ENCODE assay signal across 23 mouse cellular contexts in the genomic region with DNA sequence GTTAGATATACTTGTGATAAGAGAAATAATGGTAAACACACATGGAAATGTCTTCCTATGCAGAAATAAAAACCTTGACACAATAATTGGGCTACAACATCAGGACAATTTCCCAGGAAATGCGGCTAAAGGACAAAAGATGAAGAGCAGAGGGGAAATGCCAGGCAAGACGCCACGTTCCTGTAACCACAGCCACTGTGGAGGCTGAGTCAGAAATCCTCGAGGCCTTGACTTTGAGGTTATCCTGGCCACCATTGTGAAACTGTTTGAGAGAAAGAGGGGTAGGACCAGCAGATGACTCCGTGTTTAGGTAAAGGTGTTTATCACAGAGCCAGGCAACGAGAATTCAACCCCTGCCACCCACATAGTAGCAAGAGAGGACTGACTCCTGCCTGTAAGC. TPM values are rescaled to one million over a fixed set of nuclear protein-coding genes. Genes with fewer than 3 reads are reported as not detected.
DNase-seq lines count a peak whose midpoint lies in the region; ATAC-seq lines count a peak whose summit lies in the region.
"Had no signal": no experiment of that assay in that cellular context is flagged by ENCODE, and none has a peak within 500 bp of the region (broad histone marks: within the 10 kb centered on the region; RNA-seq: fewer than 3 reads in every experiment).

No protein-coding gene starts in this region.

- no peaks in the 10 kb centered on the region for H3K27me3 ChIP-seq in heart, embryonic 11.5 days (ENCODE audit: control insufficient read depth, insufficient read depth, low read length)
- H3K27me3 ChIP-seq in forebrain, embryonic 16.5 days (replicated peaks; ENCODE audit: control insufficient read depth, insufficient read depth, low read length), result no peaks in the 10 kb centered on the region
- H3K27me3 ChIP-seq: forebrain, embryonic 12.5 days; liver, embryonic 13.5 days; midbrain, embryonic 12.5 days; neural tube, embryonic 15.5 days had no signal

- 51% methylated on average over 6 of the region's 6 CpGs for WGBS in heart, embryonic 11.5 days (ENCODE audit: insufficient replicate concordance)
- 81% methylated on average over 6 of the region's 6 CpGs for WGBS in forebrain, embryonic 16.5 days

- no peak overlapping the region for H3K4me3 ChIP-seq in heart, embryonic 11.5 days (ENCODE audit: low read depth, low read length)
- H3K4me3 ChIP-seq in forebrain, embryonic 16.5 days (replicated peaks; ENCODE audit: low read length), result no peak overlapping the region
- H3K4me3 ChIP-seq: embryonic facial prominence, embryonic 12.5 days; erythroblast, embryonic 14.5 days; forebrain, embryonic 12.5 days; liver, embryonic 13.5 days; midbrain, embryonic 12.5 days; neural tube, embryonic 15.5 days had no signal

- intact Hi-C loops in heart, postnatal 36 days (cut with DNase I), result no loop called here

- peak; percentile 22; the same call in 1 of the 2 replicates for ATAC-seq in heart, embryonic 11.5 days (replicated peaks; ENCODE audit: insufficient number of reproducible peaks, low FRiP score, low TSS enrichment)
- no peak for ATAC-seq in frontal cortex, adult (ENCODE audit: low TSS enrichment)
- no peak for ATAC-seq in forebrain, embryonic 16.5 days
- ATAC-seq: inflammation-experienced regulatory T-cells, adult 6 months had no signal

- H3K36me3 ChIP-seq in heart, embryonic 11.5 days (ENCODE audit: control insufficient read depth, insufficient read depth, low read length), result no peaks in the 10 kb centered on the region
- no peaks in the 10 kb centered on the region for H3K36me3 ChIP-seq in forebrain, embryonic 16.5 days (ENCODE audit: control insufficient read depth, insufficient read depth)
- H3K36me3 ChIP-seq: embryonic facial prominence, embryonic 12.5 days; forebrain, embryonic 12.5 days; liver, embryonic 13.5 days; midbrain, embryonic 12.5 days; neural tube, embryonic 15.5 days had no signal

- H3K27ac ChIP-seq in heart, embryonic 11.5 days (ENCODE audit: low read depth, low read length), result peak overlapping the region; percentile 77
- H3K27ac ChIP-seq in forebrain, embryonic 16.5 days (ENCODE audit: low read length), result no peak overlapping the region
- H3K27ac ChIP-seq: embryonic facial prominence, embryonic 12.5 days; forebrain, embryonic 12.5 days; hindbrain, embryonic 14.5 days; kidney, postnatal 0 days; liver, embryonic 13.5 days; midbrain, embryonic 12.5 days; neural tube, embryonic 15.5 days; stomach, postnatal 0 days had no signal

- H3K9ac ChIP-seq in heart, embryonic 11.5 days (ENCODE audit: low read depth, low read length), result no peak overlapping the region
- no peak overlapping the region for H3K9ac ChIP-seq in forebrain, embryonic 16.5 days (replicated peaks; ENCODE audit: low read depth, low read length)
- H3K9ac ChIP-seq: embryonic facial prominence, embryonic 12.5 days; forebrain, embryonic 12.5 days; hindbrain, embryonic 14.5 days; liver, embryonic 13.5 days; midbrain, embryonic 12.5 days; neural tube, embryonic 15.5 days had no signal

- DNase-seq in heart, postnatal 36 days, result no peak
- peak; percentile 99 for DNase-seq in 3T3-L1 (ENCODE audit: low read depth, low spot score)
- DNase-seq in adipocyte (ENCODE audit: low spot score), result peak; percentile 67
- peak; percentile 62 to 69 for DNase-seq in adrenal gland, postnatal 36 days
- DNase-seq: cerebellum, adult 18-20 months; cerebellum, postnatal 14 days; gastrocnemius, postnatal 10 days; kidney, adult 18-20 months; layer of hippocampus, adult 9-11 months; liver, embryonic 13.5 days; lung, adult 2 months had no signal

- peaks cover 18% of the 10 kb centered on the region for H3K4me1 ChIP-seq in heart, embryonic 11.5 days (ENCODE audit: control insufficient read depth, insufficient read depth, low read length)
- no peaks in the 10 kb centered on the region for H3K4me1 ChIP-seq in forebrain, embryonic 16.5 days (replicated peaks; ENCODE audit: control insufficient read depth, insufficient read depth, low read length)
- H3K4me1 ChIP-seq: embryonic facial prominence, embryonic 12.5 days; forebrain, embryonic 12.5 days; midbrain, embryonic 12.5 days; neural tube, embryonic 15.5 days had no signal

- no peak overlapping the region for H3K4me2 ChIP-seq in heart, embryonic 11.5 days
- H3K4me2 ChIP-seq in forebrain, embryonic 16.5 days (ENCODE audit: low read length), result no peak overlapping the region
- H3K4me2 ChIP-seq: embryonic facial prominence, embryonic 12.5 days; forebrain, embryonic 12.5 days; hindbrain, embryonic 14.5 days; liver, embryonic 13.5 days; midbrain, embryonic 12.5 days; neural tube, embryonic 15.5 days had no signal

- H3K9me3 ChIP-seq in heart, embryonic 11.5 days (replicated peaks; ENCODE audit: control insufficient read depth, low read length), result no peaks in the 10 kb centered on the region
- no peaks in the 10 kb centered on the region for H3K9me3 ChIP-seq in forebrain, embryonic 16.5 days (ENCODE audit: control insufficient read depth, low read length)
- H3K9me3 ChIP-seq: embryonic facial prominence, embryonic 12.5 days; forebrain, embryonic 12.5 days; liver, embryonic 13.5 days; midbrain, embryonic 12.5 days; neural tube, embryonic 15.5 days had no signal

RNA-seq across cellular contexts. Expression of a gene that starts 33.6 kb away (rescaled TPM):
- polyA plus RNA-seq in heart, embryonic 11.5 days (2014; fragmentation: Nextera tagmentation; extraction: Ambion mirVana), result 14.3 TPM in 2 replicates
- 10 to 100 TPM; 53.9 to 56.4 TPM for total RNA-seq in heart, postnatal 36 days (2021)
- 10 to 100 TPM; 89.6 to 92.1 TPM for total RNA-seq in adrenal gland, postnatal 36 days (2021)
- polyA plus RNA-seq in forebrain, embryonic 16.5 days (2015; fragmentation: Nextera tagmentation; extraction: Ambion mirVana), result 8.3 and 9.6 TPM in 2 replicates

Comparison
In these comparisons a context has a peak if more than half of its experiments do, and no peak if none do; other contexts are left out.
1. DNase-seq: peak in 3T3-L1 (single experiment), adipocyte (single experiment) and adrenal gland, postnatal 36 days (2 of 2); none in heart, postnatal 36 days (0 of 2).